Mouse (Mus musculus) left cerebral cortex, postnatal 10 days (tissue): Measurements from ENCODE around the gene Mindy1. TPM values are rescaled to one million over a fixed set of nuclear protein-coding genes. Genes with fewer than 3 reads are reported as not detected.
"Not testable (repeated sequence)": the region's sequence is repeated elsewhere in the genome, so short reads cannot be mapped to it uniquely, and the experiment has no call there.

Source experiments
- DNase-seq, 2 experiments: peaks; one replicate each; pipeline ENCODE4 v3.0.0; 2021 to 2022; ENCODE audit warnings: low spot score in 2 of 2, mixed read lengths in 1 of 2; ENCODE audit errors: extremely low spot score in 1 of 2
- intact Hi-C: fragments of 180-260 bp; cut with DNase I; formaldehyde crosslinking; loops from one replicate; pipeline ENCODE4 v1.15.1; 2025
- total RNA-seq, 2 experiments: library from RNA; stranded (reverse); gene quantifications; 2 replicates each; pipeline ENCODE4 v1.2.3; 2021

Mindy1 gene
- total RNA-seq, 2 experiments from 2014 or later = 25.3 to 26.2 TPM

- no peak for DNase-seq
- intact Hi-C loops = no loop called here
Measured at GRCm38 (mm10) chr3:95314075-95314474, 32.9 kb downstream of the Mindy1 start.

- intact Hi-C loops = no loop called here
- peak in 1 of 2 experiments; percentile 43 for DNase-seq
Measured at GRCm38 (mm10) chr3:95314486-95315093, 33.4 kb downstream of the Mindy1 start, which contains the start of gene Cers2. Cers2 (plus strand) TSS chr3:95314791.

GRCm38 (mm10) chr3:95315094-95315843 lies 34.1 kb downstream of the Mindy1 start:
- DNase-seq = peak; percentile 43 to 92
- intact Hi-C loops = no loop called here

- DNase-seq = no peak
- intact Hi-C loops = no loop called here
Measured at GRCm38 (mm10) chr3:95315844-95316550, 34.9 kb downstream of the Mindy1 start.

GRCm38 (mm10) chr3:95317414-95318080 lies 36.4 kb downstream of the Mindy1 start:
- peak; percentile 46 to 72 for DNase-seq

GRCm38 (mm10) chr3:95318548-95318947 lies 37.4 kb downstream of the Mindy1 start:
- no peak for DNase-seq
- intact Hi-C loops = no loop called here

More at GRCm38 (mm10) chr3:95317414-95318080, 36.4 kb downstream of the Mindy1 start:
- intact Hi-C loops = no loop called here

- intact Hi-C loops = no loop called here
- no peak for DNase-seq
Measured at GRCm38 (mm10) chr3:95319110-95319509, 38.0 kb downstream of the Mindy1 start.

- no peak for DNase-seq
- intact Hi-C loops = no loop called here
Measured at GRCm38 (mm10) chr3:95319701-95320625, 38.8 kb downstream of the Mindy1 start.

GRCm38 (mm10) chr3:95323429-95323828 lies 42.3 kb downstream of the Mindy1 start:
- intact Hi-C loops = no loop called here
- no peak for DNase-seq

GRCm38 (mm10) chr3:95324454-95325144 lies 43.5 kb downstream of the Mindy1 start:
- intact Hi-C loops = no loop called here
- no peak for DNase-seq

- intact Hi-C loops = no loop called here
- DNase-seq = no peak
Measured at GRCm38 (mm10) chr3:95328803-95329404, 47.8 kb downstream of the Mindy1 start.

- intact Hi-C loops = loop anchor here (5.0 kb wide), 1 partner anchor 126 kb away; no protein-coding TSS in a partner anchor
Measured at GRCm38 (mm10) chr3:95331528-95331927, 50.4 kb downstream of the Mindy1 start.

GRCm38 (mm10) chr3:95337345-95337744 lies 56.2 kb downstream of the Mindy1 start:
- intact Hi-C loops = no loop called here
- DNase-seq = no peak

More at GRCm38 (mm10) chr3:95331528-95331927, 50.4 kb downstream of the Mindy1 start:
- no peak for DNase-seq

GRCm38 (mm10) chr3:95338251-95338650 lies 57.1 kb downstream of the Mindy1 start:
- intact Hi-C loops = no loop called here

GRCm38 (mm10) chr3:95343356-95344000 lies 62.3 kb downstream of the Mindy1 start:
- DNase-seq = not testable (repeated sequence)
- intact Hi-C loops = loop anchor here (5.0 to 10.0 kb wide), 2 partner anchors 141 to 499 kb away; no protein-coding TSS in a partner anchor

More at GRCm38 (mm10) chr3:95338251-95338650, 57.1 kb downstream of the Mindy1 start:
- DNase-seq = no peak
